Mouse (Mus musculus) heart, embryonic 16.5 days (tissue): ENCODE data around the gene Med13. TPM values are rescaled to one million over a fixed set of nuclear protein-coding genes. Genes with fewer than 3 reads are reported as not detected.
A peak's percentile ranks its signal among the peaks of the same experiment; 100 is the strongest.

Experiments
- ATAC-seq: fragments of 200-750 bp; cut with Nextera tagmentation; replicated peaks from 2 replicates; pipeline ENCODE4 v1.8.0; 2017; ENCODE audit warnings: moderate number of reproducible peaks; ENCODE audit not compliant: insufficient read depth, low FRiP score; ENCODE audit errors: extremely low read depth
- H3K27ac ChIP-seq: fragments of 300-500 bp; sonication (generic); 2 replicates; pipeline ENCODE4 v1.5.1; 2014; ENCODE audit warnings: mild to moderate bottlenecking, low read length, control low read depth, moderate library complexity
- H3K27me3 ChIP-seq: fragments of 300-500 bp; sonication (generic); 2 replicates; pipeline ENCODE4 v1.6.1; 2014; ENCODE audit warnings: low read length, mixed read lengths; ENCODE audit not compliant: control insufficient read depth, insufficient read depth
- H3K36me3 ChIP-seq: fragments of 300-500 bp; sonication (generic); 2 replicates; pipeline ENCODE4 v1.6.1; 2014; ENCODE audit not compliant: control insufficient read depth, insufficient read depth
- H3K4me1 ChIP-seq: fragments of 300-500 bp; sonication (generic); 2 replicates; pipeline ENCODE4 v1.6.1; 2014; ENCODE audit warnings: low read length, mixed read lengths; ENCODE audit not compliant: control insufficient read depth, insufficient read depth
- H3K4me2 ChIP-seq: fragments of 300-500 bp; sonication (generic); 2 replicates; pipeline ENCODE4 v1.6.1; 2014; ENCODE audit warnings: low read depth, mild to moderate bottlenecking, control low read depth, low read length
- H3K4me3 ChIP-seq: fragments of 300-500 bp; sonication (generic); 2 replicates; pipeline ENCODE4 v1.5.1; 2014; ENCODE audit warnings: mild to moderate bottlenecking, control low read depth, low read length
- H3K9ac ChIP-seq: fragments of 300-500 bp; sonication (generic); 2 replicates; pipeline ENCODE4 v1.6.1; 2014; ENCODE audit warnings: low read length, control low read depth
- H3K9me3 ChIP-seq: fragments of 300-500 bp; sonication (generic); replicated peaks from 2 replicates; pipeline ENCODE4 v1.6.1; 2016; ENCODE audit warnings: low read length; ENCODE audit not compliant: control insufficient read depth
- WGBS: fragments of 180-500 bp; shearing (Covaris S2); extraction: QIAGEN DNeasy Blood & Tissue Kit; methylation state at CpG from one replicate; pipeline ENCODE4 v1.1.7; 2014; 5-methylcytosine and 5-hydroxymethylcytosine counted together
- polyA plus RNA-seq: library from polyadenylated mRNA; unstranded; fragments of >200 nt; fragmentation: Nextera tagmentation; extraction: Ambion mirVana; gene quantifications from 2 replicates; pipeline ENCODE4 v1.2.1, GENCODE M21; 2015

Med13 gene
- polyA plus RNA-seq, 1 experiment from 2014 or later = 6.2 TPM

DNA sequence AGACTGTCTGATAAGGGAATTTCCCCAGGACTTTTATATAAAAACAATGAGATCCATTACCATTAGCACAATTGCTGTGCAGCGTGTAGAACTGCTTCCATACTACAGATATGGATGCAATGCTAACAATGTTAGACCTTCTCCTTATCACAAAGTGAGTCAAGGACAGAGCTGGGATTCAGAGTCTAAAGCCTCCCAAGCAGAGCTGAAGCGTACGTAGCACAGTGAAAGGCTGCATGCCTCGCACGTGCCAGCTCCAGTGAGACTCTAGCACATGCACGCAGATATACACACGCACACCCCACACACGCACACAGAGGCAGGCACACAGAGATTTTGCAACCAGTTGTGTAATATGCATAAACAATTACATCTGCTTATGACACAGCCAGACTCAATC lies 71.7 kb downstream of the Med13 start:
- peak overlapping the region; percentile 25; the same call in 1 of the 2 replicates for H3K4me2 ChIP-seq
- no peak overlapping the region for H3K4me3 ChIP-seq
- H3K9me3 ChIP-seq = no peaks in the 10 kb centered on the region
- no peaks in the 10 kb centered on the region for H3K27me3 ChIP-seq
- peak overlapping the region; percentile 95 for H3K27ac ChIP-seq
- peak overlapping the region; percentile 12; the same call in 1 of the 2 replicates for H3K9ac ChIP-seq
- 48% methylated on average over 8 of the region's 8 CpGs for WGBS
- H3K4me1 ChIP-seq = peaks cover 6% of the 10 kb centered on the region; the same call in 1 of the 2 replicates
- peak; percentile 98 for ATAC-seq
- peaks cover 39% of the 10 kb centered on the region for H3K36me3 ChIP-seq

DNA sequence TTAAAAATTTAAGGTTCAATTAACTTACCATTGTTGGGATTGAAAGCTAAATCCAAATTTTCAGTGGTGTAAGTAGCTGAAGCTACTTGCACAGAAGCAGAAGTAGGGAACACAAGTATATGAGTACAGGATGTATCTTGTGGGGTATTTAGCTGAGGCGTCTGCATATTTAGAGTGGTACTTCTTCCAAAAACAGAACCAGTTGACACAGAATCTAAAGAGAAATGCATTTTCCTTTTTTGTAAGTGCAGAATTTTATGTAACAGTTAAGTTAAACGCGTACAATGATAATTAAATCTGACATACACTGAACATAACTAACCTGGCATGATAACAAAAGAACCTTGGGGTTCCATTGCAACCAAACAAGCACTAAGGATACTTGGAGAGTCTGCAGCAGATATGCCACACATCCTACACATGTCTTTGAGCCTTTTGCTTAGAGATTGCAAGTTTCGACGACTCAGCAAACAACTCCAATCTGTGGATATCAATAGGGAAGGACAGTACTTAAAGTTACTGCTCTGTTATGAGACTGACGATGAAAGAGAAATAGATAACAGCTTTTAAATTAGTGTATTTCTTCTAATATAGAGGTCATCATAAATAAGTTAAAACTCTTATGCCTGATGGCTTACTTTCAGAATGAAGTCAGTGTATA lies 78.8 kb downstream of the Med13 start:
- Histone ChIP-seq H3K9ac (no peak overlapping the region), H3K27me3 (no peaks in the 10 kb centered on the region), H3K27ac (no peak overlapping the region), H3K4me2 (no peak overlapping the region), H3K4me3 (no peak overlapping the region), H3K36me3 (peaks cover 46% of the 10 kb centered on the region), H3K4me1 (no peaks in the 10 kb centered on the region), H3K9me3 (no peaks in the 10 kb centered on the region)
- no peak for ATAC-seq
- 92% methylated on average over 6 of the region's 6 CpGs for WGBS

DNA sequence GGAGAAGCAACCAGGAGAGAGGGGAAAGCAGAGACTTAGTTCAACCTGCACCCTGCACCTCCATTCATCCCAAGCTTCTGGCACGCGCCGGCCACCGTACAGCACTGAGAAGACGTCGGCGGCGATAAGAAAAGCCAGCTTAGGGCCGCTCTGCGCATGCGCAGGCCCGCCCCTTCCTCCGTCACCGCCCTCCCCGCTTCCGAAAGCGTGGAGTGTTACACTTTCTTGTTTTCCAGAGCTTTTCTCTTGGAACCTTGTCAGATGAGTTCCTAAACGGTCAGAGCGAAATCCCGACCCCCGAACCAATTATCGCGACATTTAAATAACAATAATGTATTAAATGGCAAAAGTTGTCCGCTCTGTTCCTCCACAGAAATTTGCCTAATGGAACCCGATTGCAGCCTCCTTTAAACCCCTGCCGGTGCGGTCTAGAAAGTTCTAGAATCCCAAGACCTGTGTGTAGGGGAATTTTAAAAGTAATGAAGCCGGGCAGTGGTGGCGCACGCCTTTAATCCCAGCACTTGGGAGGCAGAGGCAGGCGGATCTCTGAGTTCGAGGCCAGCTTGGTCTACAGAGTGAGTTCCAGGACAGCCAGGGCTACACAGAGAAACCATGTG lies 99.8 kb downstream of the Med13 start, which contains the start of gene Ints2:
Gene Ints2 (minus strand): TSS at position 116 of the 617 bp plus-strand sequence.
- Histone ChIP-seq H3K4me1 (peaks cover 11% of the 10 kb centered on the region), H3K27me3 (no peaks in the 10 kb centered on the region), H3K9me3 (no peaks in the 10 kb centered on the region), H3K27ac (peak within 1 kb of the TSS; percentile 68), H3K36me3 (no peaks in the 10 kb centered on the region), H3K4me3 (peak within 1 kb of the TSS; percentile 82), H3K4me2 (peak within 1 kb of the TSS; percentile 86), H3K9ac (peak within 1 kb of the TSS; percentile 93)
- peak; percentile 89 for ATAC-seq
- 6% methylated on average over 32 of the region's 32 CpGs for WGBS

DNA sequence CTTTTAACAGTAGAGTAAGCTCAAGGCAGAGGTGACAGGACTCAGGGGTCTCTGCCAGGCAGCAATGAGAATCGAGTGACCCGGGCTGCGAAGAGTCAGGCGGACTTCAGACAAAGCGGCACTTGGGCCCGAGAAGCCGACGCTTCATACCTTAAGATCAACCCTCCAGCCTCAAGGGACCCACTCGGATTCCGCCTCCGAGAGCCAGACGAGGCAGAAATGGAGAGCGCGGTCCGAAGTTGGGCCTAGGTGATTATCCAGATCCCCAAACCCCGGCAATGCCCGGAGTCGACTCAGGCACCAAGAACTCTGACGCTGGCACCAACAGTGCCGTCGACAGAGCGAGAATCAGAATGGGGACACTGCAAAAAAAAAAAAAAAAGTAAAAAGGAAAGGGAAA lies 100.3 kb downstream of the Med13 start:
- Histone ChIP-seq H3K4me2 (peak overlapping the region; percentile 86), H3K27ac (peak overlapping the region; percentile 68), H3K4me3 (peak overlapping the region; percentile 82), H3K4me1 (peaks cover 11% of the 10 kb centered on the region), H3K27me3 (no peaks in the 10 kb centered on the region), H3K36me3 (0 out of 2 replicates have a peak, but pooled peaks cover under 1% of the 10 kb centered on the region), H3K9me3 (no peaks in the 10 kb centered on the region), H3K9ac (peak overlapping the region; percentile 93)
- under 1% methylated on average over 22 of the region's 22 CpGs for WGBS
- ATAC-seq = no peak

DNA sequence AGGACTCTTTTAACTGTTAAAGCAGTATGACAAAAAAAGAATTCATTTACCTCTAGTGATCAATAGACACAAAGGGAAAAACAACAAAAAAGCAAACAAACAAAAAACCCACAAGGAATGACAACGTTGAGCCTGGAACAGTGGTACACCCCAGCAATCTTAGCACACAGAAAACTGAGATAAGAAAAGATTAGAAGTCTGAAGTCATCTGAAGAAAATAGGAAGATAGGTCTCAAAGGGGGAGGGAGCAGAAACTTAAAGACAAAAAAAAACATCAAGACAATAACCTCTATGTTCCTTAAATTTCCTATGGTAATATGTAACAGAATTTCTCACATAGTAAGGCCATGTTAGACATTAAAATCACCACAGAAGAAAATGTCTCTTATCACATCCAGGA lies 104.1 kb downstream of the Med13 start:
- WGBS = 56% methylated on average over 1 of the region's 1 CpGs

DNA sequence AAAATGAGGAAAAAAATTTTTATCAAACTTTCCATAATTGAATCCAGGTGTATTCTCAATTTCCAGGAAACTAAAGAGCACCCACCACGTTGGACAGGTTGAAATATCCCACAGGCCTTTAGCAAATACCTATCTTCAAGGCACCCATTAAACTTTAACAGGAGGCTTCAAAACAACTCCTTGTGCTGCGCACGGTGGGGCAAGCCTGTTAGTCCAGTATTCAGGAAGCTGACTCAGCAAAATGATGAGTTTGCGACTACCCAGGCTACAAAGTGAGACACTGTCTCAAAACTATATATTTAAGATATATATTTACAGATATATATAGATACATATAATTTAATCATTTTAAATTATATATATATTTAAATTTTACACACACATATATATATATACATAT lies 125.0 kb downstream of the Med13 start:
- Histone ChIP-seq H3K4me1 (no peaks in the 10 kb centered on the region), H3K9me3 (no peaks in the 10 kb centered on the region), H3K4me2 (no peak overlapping the region), H3K36me3 (peaks cover 22% of the 10 kb centered on the region), H3K9ac (no peak overlapping the region), H3K4me3 (no peak overlapping the region), H3K27me3 (no peaks in the 10 kb centered on the region), H3K27ac (no peak overlapping the region)
- 85% methylated on average over 4 of the region's 4 CpGs for WGBS
- ATAC-seq = no peak

More for the DNA sequence above, 104.1 kb downstream of the Med13 start:
- H3K27me3 ChIP-seq = no peaks in the 10 kb centered on the region
- peaks cover 11% of the 10 kb centered on the region for H3K4me1 ChIP-seq
- H3K9ac ChIP-seq = no peak overlapping the region
- H3K4me3 ChIP-seq = no peak overlapping the region
- no peak overlapping the region for H3K27ac ChIP-seq
- H3K9me3 ChIP-seq = no peaks in the 10 kb centered on the region
- no peak overlapping the region for H3K4me2 ChIP-seq
- no peak for ATAC-seq
- peaks cover 15% of the 10 kb centered on the region for H3K36me3 ChIP-seq

DNA sequence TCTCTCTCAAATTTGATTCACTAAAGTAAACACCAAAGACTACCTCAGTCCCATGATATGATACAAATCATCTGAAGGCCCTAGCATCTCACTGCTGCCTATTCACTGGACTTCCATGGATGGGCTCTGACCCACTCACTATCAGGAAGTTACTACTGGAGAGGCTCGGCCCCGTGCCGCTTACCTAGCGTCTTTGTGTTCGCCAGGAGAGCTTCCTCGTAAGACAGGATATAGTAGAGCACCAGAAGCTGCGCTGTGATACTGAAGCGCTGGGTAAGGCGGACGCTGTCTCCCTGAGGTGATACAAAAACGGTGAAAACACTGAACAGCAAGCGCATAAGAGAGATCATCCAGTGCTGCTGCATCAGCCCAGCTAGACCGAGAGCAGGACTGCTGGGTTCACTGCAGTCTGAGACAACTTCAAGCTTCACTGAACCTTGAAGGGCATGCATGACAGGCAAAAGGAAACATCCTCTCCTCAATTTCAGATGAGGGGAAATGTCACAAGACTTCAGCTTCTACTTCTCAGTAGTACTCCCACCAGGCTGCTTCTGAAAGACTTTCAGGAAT lies 125.5 kb downstream of the Med13 start:
- WGBS = 93% methylated on average over 13 of the region's 13 CpGs
- H3K9ac ChIP-seq = no peak overlapping the region
- no peak for ATAC-seq

DNA sequence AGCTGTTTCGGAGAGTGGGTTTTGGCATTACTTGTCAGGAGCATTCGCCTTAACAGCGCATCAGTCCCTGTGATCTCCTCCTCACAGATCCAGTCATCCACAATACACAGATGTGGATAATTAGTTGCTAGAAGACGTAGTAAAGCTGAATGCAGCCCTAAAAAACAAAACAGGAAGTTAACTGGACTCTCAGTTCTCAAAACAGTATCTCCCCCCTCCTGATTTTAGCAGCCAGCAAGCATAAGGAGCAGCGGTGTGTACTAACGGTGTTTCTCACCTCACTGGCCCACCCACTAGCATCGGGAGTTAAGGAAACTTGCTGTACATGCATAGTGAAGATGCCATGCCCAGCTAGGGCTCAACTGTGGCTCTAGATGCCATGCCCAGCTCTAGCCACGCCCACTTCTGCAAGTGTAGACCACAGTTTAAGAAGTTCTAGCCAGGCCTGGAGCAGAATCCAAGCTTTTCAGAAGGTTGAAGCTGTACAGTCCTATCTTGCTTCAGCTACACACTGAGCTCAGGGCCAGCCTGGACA lies 130.7 kb downstream of the Med13 start:
- H3K36me3 ChIP-seq = peaks cover 27% of the 10 kb centered on the region
- ATAC-seq = no peak
- H3K4me3 ChIP-seq = no peak overlapping the region
- H3K27ac ChIP-seq = no peak overlapping the region
- 84% methylated on average over 8 of the region's 8 CpGs for WGBS
- H3K9ac ChIP-seq = no peak overlapping the region
- H3K27me3 ChIP-seq = no peaks in the 10 kb centered on the region
- no peaks in the 10 kb centered on the region for H3K9me3 ChIP-seq
- H3K4me1 ChIP-seq = no peaks in the 10 kb centered on the region
- H3K4me2 ChIP-seq = no peak overlapping the region

More for the DNA sequence above, 125.5 kb downstream of the Med13 start:
- no peak overlapping the region for H3K27ac ChIP-seq
- no peak overlapping the region for H3K4me3 ChIP-seq
- H3K36me3 ChIP-seq = peaks cover 22% of the 10 kb centered on the region
- H3K9me3 ChIP-seq = no peaks in the 10 kb centered on the region
- no peaks in the 10 kb centered on the region for H3K4me1 ChIP-seq
- no peaks in the 10 kb centered on the region for H3K27me3 ChIP-seq
- H3K4me2 ChIP-seq = no peak overlapping the region

DNA sequence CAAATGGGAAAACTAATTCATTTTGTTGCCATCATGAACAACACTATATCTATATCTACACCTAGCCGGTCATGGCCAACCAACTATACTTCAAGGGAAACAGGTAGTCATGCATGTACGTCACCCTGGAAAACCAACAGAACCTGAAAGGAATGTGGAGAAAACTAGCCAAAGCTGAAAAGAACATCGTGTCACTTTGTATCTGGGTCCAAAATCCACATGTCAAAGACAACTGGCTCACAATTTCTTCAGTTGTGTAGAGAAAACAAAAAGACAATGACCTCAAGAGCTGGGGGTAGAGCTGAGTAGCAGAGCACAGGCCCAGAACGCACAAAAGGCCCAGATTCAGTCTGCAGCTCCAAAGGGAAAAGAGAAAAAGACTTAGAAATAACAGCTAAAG lies 131.6 kb downstream of the Med13 start:
- WGBS = 89% methylated on average over 4 of the region's 4 CpGs
- Histone ChIP-seq H3K27ac (no peak overlapping the region), H3K4me3 (no peak overlapping the region), H3K27me3 (no peaks in the 10 kb centered on the region), H3K9ac (no peak overlapping the region), H3K4me2 (no peak overlapping the region), H3K9me3 (no peaks in the 10 kb centered on the region), H3K36me3 (peaks cover 25% of the 10 kb centered on the region), H3K4me1 (no peaks in the 10 kb centered on the region)
- ATAC-seq = no peak
